In genomic region chr5:30550334-30551021, GRCm38 (mm10) we compare ENCODE assay signal across 8 mouse cellular contexts. TPM values are rescaled to one million over a fixed set of nuclear protein-coding genes. Genes with fewer than 3 reads are reported as not detected.
DNase-seq lines count a peak whose midpoint lies in the region; ATAC-seq lines count a peak whose summit lies in the region.

No protein-coding gene starts in this region.

- H3K27me3 ChIP-seq in hindbrain, embryonic 15.5 days = no peaks in the 10 kb centered on the region
- no peaks in the 10 kb centered on the region for H3K27me3 ChIP-seq in hindbrain, embryonic 12.5 days

- no peaks in the 10 kb centered on the region for H3K9me3 ChIP-seq in hindbrain, embryonic 15.5 days
- H3K9me3 ChIP-seq in hindbrain, embryonic 12.5 days (replicated peaks) = no peaks in the 10 kb centered on the region

- no peak overlapping the region for H3K27ac ChIP-seq in hindbrain, embryonic 15.5 days (replicated peaks)
- H3K27ac ChIP-seq in hindbrain, embryonic 12.5 days = no peak overlapping the region

- no peak overlapping the region for H3K4me3 ChIP-seq in hindbrain, embryonic 15.5 days
- H3K4me3 ChIP-seq in hindbrain, embryonic 12.5 days = no peak overlapping the region

- ATAC-seq in hindbrain, embryonic 15.5 days (ENCODE audit: low FRiP score, low read depth) = peak; percentile 54; the same call in 1 of the 2 replicates
- no peak; the same call in 1 of the 2 replicates for ATAC-seq in hindbrain, embryonic 12.5 days (ENCODE audit: low FRiP score)

- H3K4me2 ChIP-seq in hindbrain, embryonic 15.5 days = no peak overlapping the region
- no peak overlapping the region for H3K4me2 ChIP-seq in hindbrain, embryonic 12.5 days (replicated peaks)

- H3K36me3 ChIP-seq in hindbrain, embryonic 15.5 days = no peaks in the 10 kb centered on the region
- no peaks in the 10 kb centered on the region for H3K36me3 ChIP-seq in hindbrain, embryonic 12.5 days

- 0 out of 2 replicates have a peak, but pooled peaks cover 5% of the 10 kb centered on the region for H3K4me1 ChIP-seq in hindbrain, embryonic 15.5 days (replicated peaks)
- H3K4me1 ChIP-seq in hindbrain, embryonic 12.5 days = no peaks in the 10 kb centered on the region

- peak; percentile 25 for DNase-seq in MN1 (ENCODE audit: low spot score)
- peak; percentile 86 for DNase-seq in brain, adult 2 months (ENCODE audit: low read depth, low spot score)
- peak; percentile 26 for DNase-seq in forelimb bud, embryonic 11.5 days (ENCODE audit: low read depth, low spot score)
- no peak for DNase-seq in retina, postnatal 1 day
- no peak for DNase-seq in thymus, postnatal 25 days
- no peak for DNase-seq in right cerebral cortex, postnatal 25 days

- no peak overlapping the region for H3K9ac ChIP-seq in hindbrain, embryonic 15.5 days
- no peak overlapping the region for H3K9ac ChIP-seq in hindbrain, embryonic 12.5 days

- 65% methylated on average over 9 of the region's 9 CpGs for WGBS in hindbrain, embryonic 15.5 days
- WGBS in hindbrain, embryonic 12.5 days = 64% methylated on average over 9 of the region's 9 CpGs

RNA-seq across cellular contexts. Expression of gene Cib4, which starts 4.8 kb away (rescaled TPM):
- not detected in 2 replicates for polyA plus RNA-seq in hindbrain, embryonic 15.5 days (2015; fragmentation: Nextera tagmentation; extraction: Ambion mirVana)
- not detected in 2 replicates for polyA plus RNA-seq in hindbrain, embryonic 12.5 days (2016; fragmentation: Nextera tagmentation; extraction: Ambion mirVana)

RNA-seq across cellular contexts. Expression of gene Kcnk3, which starts 37.5 kb away (rescaled TPM):
- polyA plus RNA-seq in hindbrain, embryonic 15.5 days (2015; fragmentation: Nextera tagmentation; extraction: Ambion mirVana) = 11.7 and 12.8 TPM in 2 replicates
- 1.5 and 1.6 TPM in 2 replicates for polyA plus RNA-seq in hindbrain, embryonic 12.5 days (2016; fragmentation: Nextera tagmentation; extraction: Ambion mirVana)

Comparison
In these comparisons a context has a peak if more than half of its experiments do, and no peak if none do; other contexts are left out.
1. DNase-seq: peak in MN1 (single experiment), brain, adult 2 months (single experiment) and forelimb bud, embryonic 11.5 days (single experiment); none in retina, postnatal 1 day (single experiment), thymus, postnatal 25 days (single experiment) and right cerebral cortex, postnatal 25 days (single experiment).